Mouse (Mus musculus): ENCODE data around the gene Ralgapa2. TPM values are rescaled to one million over a fixed set of nuclear protein-coding genes. Genes with fewer than 3 reads are reported as not detected.

Ralgapa2 gene
- total and polyA plus RNA-seq, 3 experiments = 14.5 to 41.3 (median 36.7) TPM

DNA sequence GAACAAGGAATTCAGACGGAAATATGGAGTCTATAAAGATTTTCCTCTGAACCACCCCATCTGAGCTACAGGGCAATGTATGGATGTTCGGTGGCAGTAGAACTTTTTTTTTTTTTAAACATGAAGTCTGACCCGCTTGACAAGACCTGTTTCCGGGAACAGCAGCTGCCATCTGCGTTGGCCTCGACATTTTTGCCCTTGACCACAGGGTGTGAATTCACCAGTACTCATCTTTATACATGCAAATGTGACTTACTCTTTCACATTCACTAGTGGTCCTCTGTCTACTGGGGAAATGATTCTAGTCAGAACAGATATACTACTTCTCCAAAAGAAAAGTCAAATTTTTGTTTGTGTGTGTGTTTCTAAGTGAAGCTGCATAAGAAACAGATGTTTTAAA, 286.3 kb downstream of the Ralgapa2 start:
- Histone ChIP-seq H3K79me2 (replicated peaks; ENCODE audit: control insufficient read depth, insufficient read depth, low read length) (no peaks in the 10 kb centered on the region), H3K9ac (ENCODE audit: low read depth, low read length) (no peak overlapping the region), H3K4me3 (no peak overlapping the region), H3K27me3 (ENCODE audit: control insufficient read depth, insufficient read depth, low read length) (peaks cover 34% of the 10 kb centered on the region), H3K27ac (no peak overlapping the region), H3K36me3 (ENCODE audit: control insufficient read depth, insufficient read depth, low read length) (no peaks in the 10 kb centered on the region), H3K4me1 (ENCODE audit: control insufficient read depth, insufficient read depth, low read length) (no peaks in the 10 kb centered on the region)
- no peak for TF ChIP-seq POLR2A (IDR thresholded peaks at IDR 0.05; ENCODE audit: insufficient read depth, low read depth, low read length)
- no peak for TF ChIP-seq EP300 (IDR thresholded peaks at IDR 0.05; ENCODE audit: insufficient read depth, low read depth, low read length)
- TF ChIP-seq CTCF (IDR thresholded peaks at IDR 0.05) = no peak
- no peak for DNase-seq
- intact Hi-C loops (cut with DNase I) = no loop called here
- 18% methylated on average over 6 of the region's 6 CpGs for WGBS

DNA sequence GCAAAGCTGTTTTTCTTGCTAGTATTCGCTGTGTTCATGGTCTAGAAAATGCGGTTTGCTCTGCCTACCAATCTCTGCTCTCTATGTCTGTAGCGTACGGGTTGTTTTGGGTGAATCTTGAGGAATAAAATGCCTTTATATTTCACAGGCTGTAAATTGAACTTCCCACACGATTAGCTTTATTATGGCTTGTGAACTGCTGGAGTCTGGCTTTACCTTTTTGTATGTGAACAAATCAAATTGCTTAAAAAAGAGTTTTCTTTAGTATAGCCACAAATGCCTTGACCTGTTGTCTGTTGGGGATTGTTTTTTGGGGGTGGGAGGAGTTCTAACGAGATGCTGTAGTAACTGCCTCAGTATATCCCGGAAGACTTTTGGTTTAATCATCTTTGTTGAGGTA, 288.0 kb downstream of the Ralgapa2 start:
- TF ChIP-seq EP300 (IDR thresholded peaks at IDR 0.05; ENCODE audit: insufficient read depth, low read depth, low read length) (no peak), CTCF (IDR thresholded peaks at IDR 0.05) (no peak), POLR2A (IDR thresholded peaks at IDR 0.05; ENCODE audit: insufficient read depth, low read depth, low read length) (no peak)
- H3K79me2 ChIP-seq (replicated peaks; ENCODE audit: control insufficient read depth, insufficient read depth, low read length) = no peaks in the 10 kb centered on the region
- intact Hi-C loops (cut with DNase I) = no loop called here
- peaks cover 2% of the 10 kb centered on the region for H3K4me1 ChIP-seq (ENCODE audit: control insufficient read depth, insufficient read depth, low read length)
- H3K36me3 ChIP-seq (ENCODE audit: control insufficient read depth, insufficient read depth, low read length) = no peaks in the 10 kb centered on the region
- H3K9ac ChIP-seq (ENCODE audit: low read depth, low read length) = no peak overlapping the region
- H3K4me3 ChIP-seq = no peak overlapping the region
- DNase-seq = no peak
- WGBS = 25% methylated on average over 7 of the region's 7 CpGs
- H3K27me3 ChIP-seq (ENCODE audit: control insufficient read depth, insufficient read depth, low read length) = peaks cover 41% of the 10 kb centered on the region
- H3K27ac ChIP-seq = no peak overlapping the region

DNA sequence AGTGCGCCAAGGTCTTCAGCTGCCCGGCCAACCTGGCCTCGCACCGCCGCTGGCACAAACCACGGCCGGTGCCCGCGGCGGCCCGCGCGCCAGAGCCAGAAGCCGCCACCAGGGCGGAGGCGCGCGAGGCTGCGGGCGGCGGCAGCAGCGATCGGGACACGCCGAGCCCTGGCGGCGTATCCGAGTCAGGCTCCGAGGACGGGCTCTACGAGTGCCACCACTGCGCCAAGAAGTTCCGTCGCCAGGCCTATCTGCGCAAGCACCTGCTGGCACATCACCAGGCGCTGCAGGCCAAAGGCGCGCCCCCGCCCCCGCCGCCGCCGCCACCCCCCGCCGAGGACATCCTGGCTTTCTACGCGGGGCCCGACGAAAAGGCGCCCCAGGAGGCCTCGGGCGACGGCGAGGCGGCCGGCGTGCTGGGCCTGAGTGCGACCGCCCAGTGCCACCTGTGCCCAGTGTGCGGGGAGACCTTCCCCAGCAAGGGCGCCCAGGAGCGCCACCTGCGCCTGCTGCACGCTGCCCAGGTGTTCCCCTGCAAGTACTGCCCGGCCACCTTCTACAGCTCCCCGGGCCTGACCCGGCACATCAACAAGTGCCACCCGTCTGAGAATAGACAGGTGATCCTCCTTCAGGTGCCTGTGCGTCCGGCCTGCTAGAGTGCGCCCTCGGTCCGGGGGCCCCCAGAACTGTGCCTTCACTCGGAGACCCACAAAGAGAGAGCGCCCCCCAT, 288.8 kb downstream of the Ralgapa2 start:
- Histone ChIP-seq H3K79me2 (replicated peaks; ENCODE audit: control insufficient read depth, insufficient read depth, low read length) (no peaks in the 10 kb centered on the region), H3K27ac (no peak overlapping the region), H3K27me3 (ENCODE audit: control insufficient read depth, insufficient read depth, low read length) (peaks cover 43% of the 10 kb centered on the region), H3K4me3 (no peak overlapping the region; the same call in 1 of the 2 replicates), H3K9ac (ENCODE audit: low read depth, low read length) (no peak overlapping the region), H3K4me1 (ENCODE audit: control insufficient read depth, insufficient read depth, low read length) (peaks cover 2% of the 10 kb centered on the region), H3K36me3 (ENCODE audit: control insufficient read depth, insufficient read depth, low read length) (no peaks in the 10 kb centered on the region)
- 2% methylated on average over 72 of the region's 75 CpGs for WGBS
- no peak for TF ChIP-seq POLR2A (IDR thresholded peaks at IDR 0.05; ENCODE audit: insufficient read depth, low read depth, low read length)
- 0 out of 2 replicates have a peak, but pooled peaks have one; percentile 6 for TF ChIP-seq CTCF (IDR thresholded peaks at IDR 0.05)
- TF ChIP-seq EP300 (IDR thresholded peaks at IDR 0.05; ENCODE audit: insufficient read depth, low read depth, low read length) = no peak
- intact Hi-C loops (cut with DNase I) = no loop called here
- peak in 1 of 2 experiments; percentile 10 for DNase-seq

DNA sequence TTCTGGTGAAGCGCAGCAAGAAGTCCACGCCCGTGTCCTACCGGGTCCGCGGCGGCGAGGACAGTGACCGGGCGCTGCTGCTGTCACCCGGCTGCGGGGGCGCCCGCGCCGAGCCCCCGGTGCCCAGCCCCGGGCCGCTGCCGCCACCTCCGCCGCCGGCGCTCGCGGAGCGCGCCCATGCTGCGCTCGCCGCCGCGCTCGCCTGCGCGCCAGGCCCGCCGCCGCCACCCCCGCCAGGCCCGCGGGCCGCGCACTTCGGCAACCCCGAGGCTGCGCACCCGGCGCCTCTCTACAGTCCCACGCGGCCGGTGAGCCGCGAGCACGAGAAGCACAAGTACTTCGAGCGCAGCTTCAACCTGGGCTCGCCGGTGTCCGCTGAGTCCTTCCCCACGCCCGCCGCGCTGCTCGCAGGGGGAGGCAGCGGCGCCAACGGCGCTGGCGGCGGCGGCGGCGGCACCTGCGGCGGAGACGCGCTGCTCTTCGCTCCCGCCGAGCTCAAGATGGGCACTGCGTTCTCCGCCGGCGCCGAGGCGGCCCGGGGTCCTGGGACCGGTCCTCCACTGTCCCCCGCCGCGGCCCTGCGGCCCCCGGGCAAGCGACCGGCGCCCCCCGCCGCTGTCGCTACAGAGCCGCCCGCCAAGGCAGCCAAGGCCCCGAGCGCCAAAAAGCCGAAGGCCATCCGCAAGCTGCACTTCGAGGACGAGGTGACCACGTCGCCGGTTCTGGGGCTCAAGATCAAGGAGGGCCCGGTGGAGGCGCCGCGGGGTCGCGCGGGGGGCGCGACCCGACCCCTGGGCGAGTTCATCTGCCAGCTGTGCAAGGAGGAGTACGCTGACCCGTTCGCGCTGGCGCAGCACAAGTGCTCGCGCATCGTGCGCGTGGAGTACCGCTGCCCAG, 289.6 kb downstream of the Ralgapa2 start:
- no peak for DNase-seq
- H3K9ac ChIP-seq (ENCODE audit: low read depth, low read length) = no peak overlapping the region
- H3K27me3 ChIP-seq (ENCODE audit: control insufficient read depth, insufficient read depth, low read length) = peaks cover 46% of the 10 kb centered on the region
- H3K4me1 ChIP-seq (ENCODE audit: control insufficient read depth, insufficient read depth, low read length) = peaks cover 2% of the 10 kb centered on the region
- H3K36me3 ChIP-seq (ENCODE audit: control insufficient read depth, insufficient read depth, low read length) = no peaks in the 10 kb centered on the region
- TF ChIP-seq POLR2A (IDR thresholded peaks at IDR 0.05; ENCODE audit: insufficient read depth, low read depth, low read length) (no peak), CTCF (IDR thresholded peaks at IDR 0.05) (no peak), EP300 (IDR thresholded peaks at IDR 0.05; ENCODE audit: insufficient read depth, low read depth, low read length) (no peak)
- intact Hi-C loops (cut with DNase I) = no loop called here
- peak overlapping the region; percentile 39 for H3K4me3 ChIP-seq
- no peaks in the 10 kb centered on the region for H3K79me2 ChIP-seq (replicated peaks; ENCODE audit: control insufficient read depth, insufficient read depth, low read length)
- WGBS = 3% methylated on average over 132 of the region's 133 CpGs
- no peak overlapping the region for H3K27ac ChIP-seq

DNA sequence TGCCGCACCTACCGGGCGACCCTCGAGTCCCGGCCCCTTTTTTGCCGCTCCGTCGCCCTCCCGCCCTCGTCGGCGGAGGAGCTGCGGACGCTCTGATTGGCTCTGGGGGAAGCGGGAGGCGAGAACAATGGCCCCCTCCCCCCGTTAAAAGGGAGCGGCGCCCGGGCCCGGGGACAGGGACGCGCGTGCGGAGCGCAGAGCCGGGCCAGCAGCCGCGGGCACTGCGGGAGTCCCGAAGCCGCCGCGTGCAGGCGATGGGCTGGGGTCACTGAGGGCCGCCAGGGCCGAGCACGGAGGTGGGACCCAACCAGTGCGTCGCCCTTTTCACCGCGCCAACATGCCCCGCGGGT, 290.2 kb downstream of the Ralgapa2 start:
- Histone ChIP-seq H3K27me3 (ENCODE audit: control insufficient read depth, insufficient read depth, low read length) (peaks cover 47% of the 10 kb centered on the region), H3K4me1 (ENCODE audit: control insufficient read depth, insufficient read depth, low read length) (peaks cover 2% of the 10 kb centered on the region)
- WGBS = under 1% methylated on average over 39 of the region's 44 CpGs

More for the DNA sequence above, 290.2 kb downstream of the Ralgapa2 start:
- no peak for DNase-seq
- peak overlapping the region; percentile 39 for H3K4me3 ChIP-seq
- H3K27ac ChIP-seq = no peak overlapping the region
- H3K9ac ChIP-seq (ENCODE audit: low read depth, low read length) = no peak overlapping the region
- intact Hi-C loops (cut with DNase I) = no loop called here
- H3K79me2 ChIP-seq (replicated peaks; ENCODE audit: control insufficient read depth, insufficient read depth, low read length) = no peaks in the 10 kb centered on the region
- H3K36me3 ChIP-seq (ENCODE audit: control insufficient read depth, insufficient read depth, low read length) = no peaks in the 10 kb centered on the region
- TF ChIP-seq CTCF (IDR thresholded peaks at IDR 0.05) = no peak
- no peak for TF ChIP-seq POLR2A (IDR thresholded peaks at IDR 0.05; ENCODE audit: insufficient read depth, low read depth, low read length)
- TF ChIP-seq EP300 (IDR thresholded peaks at IDR 0.05; ENCODE audit: insufficient read depth, low read depth, low read length) = no peak
